Mouse (Mus musculus): ENCODE measurements around the gene Tbc1d14.

Tbc1d14 gene

DNA sequence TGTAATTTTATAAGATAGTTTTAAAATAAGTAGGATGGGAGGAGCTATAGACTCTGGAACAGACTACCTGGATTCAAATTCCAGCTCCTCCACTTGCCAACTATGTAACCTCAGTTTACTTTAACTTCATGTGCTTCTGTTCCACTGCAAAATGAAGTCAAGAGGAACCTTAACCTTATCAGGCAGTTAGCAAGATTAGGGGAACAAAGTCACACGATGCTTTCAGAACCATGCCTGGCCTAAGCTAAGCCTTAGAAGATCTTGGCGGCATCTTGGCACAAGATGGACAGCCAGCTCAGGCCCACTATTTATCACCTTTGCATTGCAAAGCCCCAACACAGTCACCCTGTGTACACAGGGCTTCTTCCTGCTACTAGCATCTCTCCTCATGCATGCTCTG lies 14.1 kb downstream of the Tbc1d14 start:
- no peak for DNase-seq (ENCODE audit: low read depth, low spot score)

DNA sequence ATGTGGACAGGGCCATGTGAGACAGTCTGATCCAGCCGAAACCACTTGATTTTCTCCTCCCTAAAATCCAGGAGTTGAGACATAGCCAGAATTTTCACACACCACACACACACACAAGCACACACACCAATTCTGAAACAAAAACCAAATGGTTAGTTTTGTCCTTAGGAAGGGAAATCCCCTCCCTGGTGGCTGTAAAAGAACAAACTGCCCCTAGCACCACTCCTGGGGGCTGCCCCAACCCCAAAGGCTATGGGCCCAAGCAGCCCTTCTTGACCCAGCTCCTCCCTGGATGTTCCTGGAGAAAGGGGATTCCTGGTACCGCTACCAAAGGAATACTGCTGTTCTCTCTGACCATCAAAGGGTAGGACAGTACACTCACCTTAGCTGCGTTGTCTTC lies 16.6 kb downstream of the Tbc1d14 start:
- no peak for DNase-seq (ENCODE audit: low read depth, low spot score)

DNA sequence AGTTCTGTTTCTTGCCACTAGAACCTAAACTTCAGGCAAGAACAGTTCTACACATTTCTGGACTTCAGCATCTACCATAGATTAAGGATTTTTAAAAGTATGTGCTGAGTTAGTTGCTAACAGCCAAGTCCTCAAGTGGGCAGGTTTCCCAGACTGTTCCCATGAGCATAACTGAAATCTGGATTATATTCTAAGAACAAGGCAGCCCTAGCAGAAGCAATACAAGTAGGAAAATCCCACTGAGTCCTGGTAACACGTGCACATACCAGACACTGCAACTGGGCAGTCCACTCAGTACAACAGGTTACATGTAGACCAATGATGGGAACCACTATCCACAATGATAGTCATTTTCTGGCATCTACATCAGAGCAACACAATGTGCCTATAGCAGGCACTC lies 17.3 kb downstream of the Tbc1d14 start:
- DNase-seq (ENCODE audit: low read depth, low spot score): peak; percentile 48

DNA sequence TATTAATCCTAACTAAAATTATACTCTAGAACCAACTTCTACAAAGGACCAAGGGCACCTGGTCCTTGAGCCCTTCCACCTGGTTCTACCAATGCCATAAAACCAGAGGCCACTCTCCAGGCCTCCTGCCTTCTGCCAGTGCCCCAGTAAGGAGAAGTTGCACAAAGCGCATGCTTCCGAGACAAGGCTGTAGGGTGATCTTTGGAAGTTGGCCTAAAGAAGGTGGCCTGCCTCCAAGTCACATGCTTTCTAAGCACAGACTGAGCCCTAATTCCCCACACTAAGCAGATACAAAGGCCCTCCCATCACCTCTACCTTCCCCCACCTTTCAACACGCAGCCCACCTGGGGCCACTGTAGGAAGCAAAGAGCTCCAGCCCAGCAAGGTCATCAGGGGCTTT lies 17.8 kb downstream of the Tbc1d14 start:
- DNase-seq (ENCODE audit: low read depth, low spot score): no peak

DNA sequence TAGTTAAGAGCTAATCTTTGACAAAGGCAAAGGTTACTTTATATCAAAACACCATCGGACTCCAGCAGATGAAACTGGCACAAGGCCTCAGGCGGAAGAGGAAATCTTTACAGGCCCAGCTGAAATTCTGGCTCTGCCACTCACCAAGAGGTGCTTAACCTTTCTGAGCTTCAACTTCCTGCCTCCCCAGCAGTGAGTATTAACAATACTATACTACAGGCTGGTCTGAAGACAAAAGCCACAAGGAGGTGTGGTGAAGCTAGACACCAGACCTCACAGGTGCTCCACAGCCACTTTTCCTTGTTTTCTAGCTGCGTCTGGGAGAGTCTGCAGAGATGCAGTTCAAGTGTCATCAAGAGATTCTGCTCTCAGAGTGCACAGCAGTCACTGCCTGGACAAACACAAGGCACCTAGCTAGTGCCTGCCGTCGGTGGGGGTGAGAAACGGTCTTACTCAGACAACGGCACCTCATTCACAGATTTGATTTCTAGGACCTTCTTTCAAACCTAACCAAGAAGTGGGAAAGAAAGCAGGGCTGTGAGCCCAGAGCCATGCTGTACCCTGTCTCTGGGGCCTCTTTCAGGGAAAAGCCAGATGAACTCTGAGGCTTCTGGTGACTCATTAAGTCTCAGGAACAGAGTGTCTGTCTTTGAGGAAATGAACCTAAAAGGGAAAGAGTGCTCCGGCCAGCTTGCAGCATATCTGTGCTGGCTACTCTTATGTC lies 18.8 kb downstream of the Tbc1d14 start:
- no peak for DNase-seq (ENCODE audit: low read depth, low spot score)

DNA sequence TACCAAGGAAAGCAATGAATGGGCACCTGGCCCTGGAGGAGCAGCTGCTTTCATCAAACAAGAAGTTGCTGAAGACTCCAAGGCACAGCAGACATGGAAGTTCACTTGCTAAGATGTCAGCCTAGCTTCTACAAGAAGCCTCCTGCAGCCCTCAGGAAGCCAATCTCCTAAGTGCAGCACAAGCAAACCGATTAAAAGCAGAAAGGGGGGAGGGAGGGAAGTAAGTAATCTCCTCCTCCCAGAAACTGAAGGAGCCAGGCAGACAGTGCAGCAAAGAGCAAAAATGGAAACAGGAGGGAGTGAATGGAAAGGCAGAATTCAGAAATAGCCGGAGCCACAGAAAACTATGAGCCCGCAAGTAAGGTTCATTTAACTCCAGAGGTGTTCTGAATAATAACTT lies 19.7 kb downstream of the Tbc1d14 start:
- peak; percentile 70 for DNase-seq (ENCODE audit: low read depth, low spot score)

DNA sequence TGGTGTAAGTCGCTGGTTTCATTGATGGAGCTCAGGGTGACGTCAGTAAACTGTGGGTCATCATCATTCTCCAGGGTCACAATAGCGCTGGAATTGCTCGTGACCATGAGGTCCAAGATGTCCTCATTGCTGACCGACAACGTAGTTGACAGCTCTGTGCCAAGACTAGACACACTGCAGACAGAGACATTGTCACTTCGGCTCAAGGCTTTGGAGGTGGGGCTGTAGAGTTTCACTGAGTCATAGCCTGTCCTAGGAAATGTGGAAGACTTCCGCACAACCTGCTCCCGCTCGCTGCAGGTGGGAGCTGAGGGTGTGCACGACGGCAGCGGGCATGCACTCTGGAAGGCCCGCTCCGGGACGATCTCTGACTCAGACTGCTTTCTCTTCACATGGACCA lies 21.7 kb downstream of the Tbc1d14 start:
- DNase-seq (ENCODE audit: low read depth, low spot score): no peak

DNA sequence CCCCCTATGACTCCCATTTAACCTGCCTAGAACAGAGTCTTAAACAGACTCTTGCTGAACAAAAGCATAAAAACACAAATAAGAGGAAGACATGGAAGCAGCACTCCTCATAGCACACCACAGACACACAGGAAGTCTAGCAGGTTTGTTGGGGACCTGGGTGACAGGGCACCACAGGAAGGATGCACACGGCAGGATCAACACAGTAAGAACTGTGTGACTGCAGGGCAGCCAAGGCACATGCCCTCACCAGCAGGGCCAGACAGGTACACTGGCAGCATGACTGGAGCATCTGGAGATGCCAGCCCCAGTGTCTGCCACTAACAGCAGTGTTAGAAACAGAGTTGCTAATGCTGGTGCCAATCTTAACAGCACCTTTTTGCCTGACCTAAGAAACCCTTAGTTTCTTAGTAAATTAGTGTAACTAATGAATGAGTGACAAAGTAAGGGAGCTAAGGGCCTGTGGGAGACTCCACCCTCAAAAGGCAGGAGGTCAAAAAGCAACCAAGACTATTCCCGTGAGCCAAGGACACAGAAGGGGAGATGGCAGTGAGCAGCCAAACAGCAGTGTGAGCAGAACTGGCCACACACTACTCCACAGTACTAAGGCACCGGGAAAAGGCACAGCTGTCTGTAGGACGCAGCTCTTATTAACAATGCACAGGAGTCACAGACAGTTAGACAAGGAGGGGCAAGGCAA lies 22.4 kb downstream of the Tbc1d14 start:
- DNase-seq (ENCODE audit: low read depth, low spot score): no peak

DNA sequence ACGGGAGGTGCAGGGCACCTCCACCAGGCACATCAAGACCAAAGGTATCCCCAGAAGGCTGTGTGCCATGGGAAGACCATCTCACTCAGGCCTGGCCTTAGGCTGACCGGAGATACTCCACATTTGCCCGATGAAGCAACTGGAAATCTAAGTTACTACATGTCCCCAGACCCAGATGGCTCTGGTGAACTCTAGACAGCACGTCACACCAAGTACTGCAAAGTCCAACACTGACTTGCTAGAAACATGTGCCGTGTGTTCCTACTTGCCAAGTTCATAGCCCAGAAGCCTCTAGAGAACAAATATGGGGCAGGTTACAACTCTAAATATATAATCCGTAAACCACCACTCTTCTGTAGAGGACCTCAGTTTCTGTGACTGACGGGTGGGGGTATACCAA lies 23.0 kb downstream of the Tbc1d14 start:
- DNase-seq (ENCODE audit: low read depth, low spot score): no peak

DNA sequence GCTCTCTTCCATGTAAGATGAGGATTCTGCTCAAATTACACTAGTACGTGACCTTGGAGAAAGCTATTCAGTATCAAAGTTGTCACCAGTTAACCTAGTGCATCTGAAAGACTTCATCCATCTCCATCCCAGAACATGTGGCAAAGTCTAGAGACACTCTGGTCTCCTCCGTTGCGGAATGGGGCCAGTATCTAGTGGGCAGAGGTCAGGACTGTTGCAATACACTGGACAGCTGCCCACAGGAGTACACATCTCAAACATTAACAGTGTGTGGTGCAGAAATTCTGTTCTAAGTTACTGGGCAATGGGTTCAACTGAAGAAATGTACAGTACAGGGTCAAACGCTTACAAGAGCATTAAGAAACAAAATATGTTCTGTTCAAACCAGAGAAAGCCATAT lies 25.0 kb downstream of the Tbc1d14 start:
- DNase-seq (ENCODE audit: low read depth, low spot score): no peak

DNA sequence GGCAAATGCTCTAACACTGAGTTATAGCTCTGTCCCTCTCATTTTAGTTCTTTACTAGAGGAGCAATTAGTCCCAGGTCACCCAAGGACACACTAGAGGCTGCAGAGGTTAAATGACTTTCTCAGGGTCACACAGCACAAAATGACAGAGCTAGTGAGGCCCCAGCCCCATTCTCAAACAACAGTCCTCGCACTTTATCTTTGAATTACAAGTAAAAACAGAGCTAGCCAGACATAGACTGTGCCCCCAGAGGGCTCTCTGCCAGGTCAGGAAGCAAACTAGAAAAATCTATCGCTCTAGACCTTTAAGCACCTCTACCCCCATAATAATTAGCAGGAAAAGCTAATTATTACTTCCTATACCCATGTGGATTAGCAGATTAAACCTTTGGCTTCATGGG lies 25.4 kb downstream of the Tbc1d14 start:
- no peak for DNase-seq (ENCODE audit: low read depth, low spot score)

DNA sequence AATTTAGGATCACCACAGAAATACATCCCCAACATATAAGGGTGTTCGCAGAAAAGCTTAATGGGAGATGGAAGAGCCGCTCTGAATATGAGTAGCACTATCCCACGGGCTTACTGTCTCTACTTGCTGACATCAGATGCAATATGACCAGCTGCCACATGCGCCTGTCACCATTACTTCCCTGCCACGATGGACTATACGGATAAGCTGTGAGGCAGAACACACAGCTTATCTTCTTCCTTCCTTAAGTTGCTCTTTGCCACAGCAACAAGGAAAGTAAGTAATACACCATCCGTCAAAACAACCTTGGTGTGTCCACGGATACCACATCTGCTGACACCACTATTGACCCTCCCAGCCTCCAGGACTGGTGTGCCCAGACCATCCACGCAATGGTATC lies 28.5 kb downstream of the Tbc1d14 start:
- DNase-seq (ENCODE audit: low read depth, low spot score): no peak

DNA sequence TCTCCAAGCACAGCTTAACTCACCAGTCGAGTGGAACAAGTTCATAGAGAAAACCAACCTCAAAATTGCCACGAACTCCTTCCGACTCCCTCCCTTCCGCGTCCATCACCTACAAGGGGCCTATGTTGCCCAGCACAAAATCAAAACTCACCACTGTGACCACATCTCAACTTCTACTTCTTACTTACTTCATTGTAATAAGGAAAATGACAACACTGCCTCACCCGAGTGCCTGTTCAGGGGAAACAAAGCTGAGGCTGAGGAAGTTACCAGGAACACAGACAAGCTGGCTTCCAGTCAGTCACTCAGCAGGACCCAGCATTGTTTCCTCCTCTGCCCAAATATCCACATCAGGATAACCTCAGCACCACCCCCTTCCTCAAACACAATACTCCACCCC lies 29.3 kb downstream of the Tbc1d14 start:
- no peak for DNase-seq (ENCODE audit: low read depth, low spot score)

DNA sequence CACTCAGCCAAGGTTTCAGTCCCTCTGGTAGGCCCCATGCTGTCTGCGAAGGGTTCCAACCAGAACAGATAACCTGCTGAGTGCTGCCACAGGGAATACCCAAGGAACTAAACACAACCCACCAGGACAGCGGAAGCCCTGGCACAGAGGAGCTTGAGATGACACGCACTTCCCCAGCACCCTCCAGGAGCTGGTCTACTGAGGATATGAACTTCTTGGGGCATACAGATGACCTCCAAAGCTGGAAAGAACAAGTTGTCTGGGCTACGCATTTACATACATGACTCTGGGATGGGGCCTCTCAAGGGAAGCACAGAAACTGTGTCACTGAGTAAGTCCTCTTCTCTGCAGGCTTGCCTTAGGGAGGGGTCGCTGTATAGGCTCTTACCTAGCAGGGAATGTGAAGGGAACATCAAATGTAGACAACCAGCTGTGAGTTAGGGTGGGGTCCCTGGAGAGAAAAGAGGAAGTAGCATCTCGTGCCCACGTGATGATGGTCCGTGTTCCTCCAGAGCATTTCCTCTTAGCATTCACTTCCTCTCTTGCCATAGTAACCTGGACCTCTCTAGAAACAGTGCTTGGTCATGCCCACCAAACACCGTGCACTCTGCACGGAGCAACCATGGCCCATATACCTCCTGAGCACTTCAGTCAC lies 30.2 kb downstream of the Tbc1d14 start:
- DNase-seq (ENCODE audit: low read depth, low spot score): no peak

DNA sequence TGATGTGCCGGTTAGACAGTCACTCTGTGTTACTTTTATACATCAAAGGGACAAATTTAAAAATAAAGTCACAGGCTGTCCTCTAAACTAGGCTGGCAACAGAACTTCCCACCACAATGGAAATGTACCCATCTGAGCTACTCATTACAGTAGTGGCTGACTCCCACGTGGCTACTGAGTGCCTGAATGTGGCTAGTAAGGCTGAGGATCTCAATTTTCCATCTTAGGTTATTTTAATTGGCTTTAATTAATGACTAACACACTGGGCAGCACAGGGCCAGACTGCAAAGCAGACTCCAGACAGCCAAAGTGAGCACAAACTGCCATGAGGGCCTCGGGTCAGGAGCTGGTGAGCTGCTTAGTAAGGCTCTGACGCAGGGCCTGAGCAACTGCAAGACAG lies 31.6 kb downstream of the Tbc1d14 start:
- DNase-seq (ENCODE audit: low read depth, low spot score): no peak

DNA sequence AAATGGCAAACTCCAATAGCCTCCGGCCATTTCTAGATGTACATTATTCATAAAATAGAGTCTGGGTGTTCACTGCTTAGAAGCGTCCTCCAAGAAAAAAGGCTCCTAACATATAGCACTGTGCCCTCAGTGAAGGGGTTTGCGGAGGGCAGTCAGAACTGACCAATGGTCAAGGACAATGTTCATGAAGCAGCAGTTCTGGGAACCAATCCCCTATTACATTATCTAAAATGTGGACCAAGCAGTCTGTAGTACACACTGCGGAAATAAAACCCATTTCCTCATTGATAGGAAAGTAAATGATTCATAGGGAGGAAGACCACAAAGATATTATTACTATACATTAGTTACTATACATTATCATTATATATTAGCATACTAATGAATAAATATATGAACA lies 32.6 kb downstream of the Tbc1d14 start:
- DNase-seq (ENCODE audit: low read depth, low spot score): no peak

DNA sequence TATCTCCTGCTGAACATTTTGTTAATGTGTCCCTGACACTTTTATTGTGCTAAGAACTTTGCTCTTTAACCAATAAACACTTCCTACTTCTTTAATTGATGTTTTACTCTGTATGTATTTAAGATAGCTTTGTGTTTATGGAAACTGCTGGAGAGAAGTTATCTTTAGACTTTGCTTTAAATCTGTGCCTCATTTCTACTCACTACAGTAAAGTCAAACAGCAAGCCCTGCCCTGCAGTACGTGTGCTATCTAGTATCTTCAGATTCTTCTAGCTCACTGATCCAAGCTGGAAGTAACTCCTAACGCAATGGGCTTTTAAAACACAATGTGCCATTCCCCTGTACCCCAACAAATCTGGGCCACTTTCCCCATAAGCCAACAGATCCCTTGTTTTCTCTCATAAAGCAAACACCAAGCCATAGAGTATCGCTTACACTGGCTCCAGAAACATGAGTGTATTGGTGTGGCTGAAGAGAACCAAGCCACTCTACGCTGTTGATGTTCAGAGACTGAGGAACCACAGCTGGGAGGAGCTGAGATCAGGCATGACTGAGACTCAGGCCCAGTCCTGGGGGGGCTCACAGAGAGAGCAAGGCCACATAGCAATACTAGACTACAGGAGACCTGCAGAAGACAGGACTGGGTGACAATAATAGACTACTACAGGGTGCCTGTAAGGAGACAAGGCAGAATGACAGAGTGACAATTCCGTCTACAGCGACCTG lies 33.4 kb downstream of the Tbc1d14 start:
- no peak for DNase-seq (ENCODE audit: low read depth, low spot score)

DNA sequence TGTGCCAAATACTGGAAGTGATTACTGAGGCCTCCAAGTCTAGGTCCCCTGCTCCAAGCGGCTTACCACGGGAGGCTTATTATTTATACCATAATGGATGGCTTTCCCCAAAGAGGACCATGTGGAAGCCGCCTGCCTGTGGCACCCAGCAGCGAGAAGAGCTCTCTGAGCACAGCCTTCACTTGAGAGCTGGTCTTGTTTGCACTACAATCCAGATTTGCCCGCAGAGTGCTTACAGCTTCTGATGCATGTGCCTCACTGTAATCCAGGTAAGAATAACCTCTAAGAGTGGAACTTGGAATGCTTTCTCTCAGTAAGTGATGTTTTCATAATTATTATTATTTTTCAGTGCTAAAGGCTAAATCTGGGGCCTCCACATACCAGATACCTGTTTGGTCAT lies 34.0 kb downstream of the Tbc1d14 start:
- DNase-seq (ENCODE audit: low read depth, low spot score): no peak

DNA sequence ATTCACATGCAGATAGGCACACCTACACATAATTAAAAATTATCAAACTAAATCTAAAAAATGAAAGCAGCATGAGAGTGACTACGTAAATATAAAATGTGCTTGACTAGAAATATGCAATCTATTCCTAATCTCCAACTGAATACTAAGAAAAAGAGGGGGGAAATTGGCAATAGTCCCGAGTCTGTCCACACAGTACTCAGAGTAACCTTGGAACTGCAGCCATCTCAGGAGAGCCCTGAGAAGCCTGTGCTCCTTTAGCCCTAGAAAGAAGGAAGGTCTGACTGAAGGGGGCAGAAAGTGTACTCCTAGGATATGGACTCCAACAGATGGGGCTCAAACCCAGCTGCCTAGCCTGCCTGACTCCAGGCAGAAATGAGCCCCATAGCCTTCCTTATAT lies 34.5 kb downstream of the Tbc1d14 start:
- DNase-seq (ENCODE audit: low read depth, low spot score): no peak

DNA sequence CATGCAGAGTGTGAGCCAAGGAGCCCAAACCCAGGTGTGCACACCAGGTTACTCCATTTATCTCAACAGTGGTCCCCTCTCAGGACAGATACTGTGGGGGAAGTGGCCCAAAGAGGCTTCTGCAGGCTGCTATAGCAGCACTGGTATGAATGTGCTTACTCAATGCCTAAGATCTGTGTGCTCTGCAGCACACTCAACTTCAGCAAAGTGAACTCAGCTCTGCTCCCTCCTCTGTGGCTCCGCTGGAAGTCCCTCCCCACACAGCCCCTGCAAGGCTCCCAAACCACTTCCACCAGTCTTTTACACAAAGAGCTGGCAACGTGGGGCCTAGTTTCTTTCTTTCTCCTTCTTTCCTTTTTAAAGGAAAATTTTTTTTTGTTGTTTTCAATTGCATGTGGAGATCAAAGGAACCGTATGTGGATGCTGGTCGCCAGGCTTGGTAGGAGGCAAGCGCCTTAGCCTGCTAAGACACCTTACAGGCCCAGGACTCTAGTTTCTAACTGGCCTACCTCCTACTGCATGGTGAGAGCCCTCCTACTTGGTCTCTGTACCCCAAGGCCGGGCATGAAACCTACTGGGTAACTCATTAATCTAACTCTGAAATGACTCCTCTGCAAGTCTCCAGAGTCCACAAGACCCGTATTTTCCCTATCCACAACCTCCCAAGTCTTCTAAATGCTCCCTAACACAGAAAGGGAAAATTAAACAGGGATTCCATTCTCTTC lies 35.3 kb downstream of the Tbc1d14 start:
- no peak for DNase-seq (ENCODE audit: low read depth, low spot score)

DNA sequence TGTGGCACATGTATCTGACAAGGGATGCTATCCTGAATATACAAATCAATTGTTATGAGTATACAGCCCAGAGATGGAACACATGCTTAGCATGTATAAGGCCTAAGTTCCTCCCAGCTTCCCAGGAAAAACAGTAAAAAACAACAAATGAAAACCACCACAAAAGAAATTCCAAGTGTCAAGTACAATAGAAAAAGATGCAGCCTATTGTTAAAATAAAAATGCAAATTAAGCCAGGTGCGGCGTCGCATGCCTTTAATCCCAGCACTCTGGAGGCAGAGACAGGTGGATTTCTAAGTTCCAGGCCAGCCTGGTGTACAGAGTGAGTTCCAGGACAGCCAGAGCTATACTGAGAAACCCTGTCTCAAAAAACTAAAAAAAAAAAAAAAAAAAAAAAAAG lies 36.2 kb downstream of the Tbc1d14 start:
- DNase-seq (ENCODE audit: low read depth, low spot score): no peak

DNA sequence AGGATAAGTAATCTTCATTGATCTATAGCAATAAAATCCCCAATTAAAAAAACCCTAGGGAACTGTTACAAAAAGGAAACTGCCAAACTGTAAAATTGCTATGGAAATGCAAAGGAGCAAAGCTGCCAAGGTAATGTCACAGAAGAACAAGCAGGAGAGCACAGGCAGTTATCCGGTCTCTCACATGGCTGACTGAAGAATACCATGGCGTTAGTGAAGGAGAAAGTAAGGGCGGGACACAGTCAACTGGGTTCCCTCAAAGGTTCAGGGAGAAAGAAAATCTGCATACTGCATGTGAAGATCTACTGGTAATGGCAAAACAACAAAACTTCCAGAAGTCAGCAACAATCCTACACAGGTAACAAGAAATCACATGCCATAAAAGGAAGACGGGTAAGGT lies 36.8 kb downstream of the Tbc1d14 start:
- DNase-seq (ENCODE audit: low read depth, low spot score): no peak
